Mouse (Mus musculus) spleen, postnatal 36 days (tissue): ENCODE results near the gene Cmklr1.

Experiments used
- DNase-seq, 2 experiments: peaks; one replicate each; pipeline ENCODE4 v3.0.0; 2022; ENCODE audit warnings: low spot score in 2 of 2, mixed read lengths in 1 of 2

Gene Cmklr1

DNA sequence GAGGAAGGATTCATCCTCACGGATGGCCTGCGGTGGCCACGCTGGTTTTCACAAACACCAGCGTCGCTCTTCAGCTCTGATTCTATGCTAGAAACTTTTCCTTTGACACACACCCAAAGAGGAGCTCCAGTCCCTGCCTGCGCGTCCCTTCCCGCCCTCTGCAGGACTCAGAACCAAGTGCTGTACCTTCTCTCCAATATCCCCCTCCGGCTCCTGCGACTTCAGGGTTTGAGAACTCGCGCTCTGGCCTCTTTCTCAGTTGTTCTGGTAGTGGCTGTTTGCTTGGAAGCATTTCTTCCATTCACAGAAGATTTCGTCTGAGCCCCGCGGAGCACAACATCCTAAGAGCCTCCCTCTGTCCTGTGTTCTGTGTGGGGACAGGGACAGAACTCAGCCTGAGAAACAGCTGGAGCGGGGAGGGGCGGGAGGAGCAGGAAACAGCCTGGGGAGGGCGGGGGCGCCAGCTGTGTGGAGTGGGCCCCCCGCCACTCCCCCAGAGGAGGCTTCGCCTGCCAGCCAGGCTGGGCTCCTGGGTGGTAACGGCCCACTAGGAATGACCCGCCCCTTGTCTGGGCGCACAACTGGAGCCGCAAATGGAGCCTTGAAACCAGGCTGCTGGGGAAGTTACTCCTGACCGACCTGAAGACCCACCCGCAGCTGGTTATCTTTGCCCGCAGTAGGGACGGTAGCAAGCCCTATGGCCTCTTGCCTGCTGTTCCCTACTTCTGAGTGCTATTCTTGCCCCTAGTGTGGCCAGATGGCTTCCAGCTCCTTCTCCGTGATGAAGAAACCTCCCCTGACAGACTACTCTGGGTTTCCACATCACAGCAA is at the start of gene Cmklr1:
Cmklr1 (minus strand) TSS at position 392 of the 831 bp plus-strand sequence.
- DNase-seq = no peak

- no peak for DNase-seq
Observed at GRCm38 (mm10) chr5:113694415-113694814, 44.2 kb upstream of the Cmklr1 start.

DNA sequence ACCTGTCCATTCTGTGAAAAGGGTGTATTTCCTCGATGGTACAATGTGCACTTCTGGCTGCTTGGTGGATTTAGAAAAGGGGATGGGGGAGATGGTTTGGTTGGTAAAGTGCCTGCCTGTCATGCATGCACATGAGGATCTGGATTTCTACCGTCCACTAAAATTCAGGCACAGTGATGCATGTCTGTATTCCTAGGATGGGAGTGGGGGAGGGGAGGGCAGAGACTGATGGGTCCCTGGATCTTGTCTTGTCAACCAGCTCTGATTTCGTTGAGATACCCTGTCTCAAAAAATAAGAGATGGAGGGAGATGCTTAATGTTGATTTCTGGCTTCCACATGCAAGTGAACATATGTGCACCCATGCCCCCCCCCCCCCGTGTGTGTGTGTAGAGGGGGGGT is 43.8 kb upstream of the Cmklr1 start:
- DNase-seq = no peak

DNA sequence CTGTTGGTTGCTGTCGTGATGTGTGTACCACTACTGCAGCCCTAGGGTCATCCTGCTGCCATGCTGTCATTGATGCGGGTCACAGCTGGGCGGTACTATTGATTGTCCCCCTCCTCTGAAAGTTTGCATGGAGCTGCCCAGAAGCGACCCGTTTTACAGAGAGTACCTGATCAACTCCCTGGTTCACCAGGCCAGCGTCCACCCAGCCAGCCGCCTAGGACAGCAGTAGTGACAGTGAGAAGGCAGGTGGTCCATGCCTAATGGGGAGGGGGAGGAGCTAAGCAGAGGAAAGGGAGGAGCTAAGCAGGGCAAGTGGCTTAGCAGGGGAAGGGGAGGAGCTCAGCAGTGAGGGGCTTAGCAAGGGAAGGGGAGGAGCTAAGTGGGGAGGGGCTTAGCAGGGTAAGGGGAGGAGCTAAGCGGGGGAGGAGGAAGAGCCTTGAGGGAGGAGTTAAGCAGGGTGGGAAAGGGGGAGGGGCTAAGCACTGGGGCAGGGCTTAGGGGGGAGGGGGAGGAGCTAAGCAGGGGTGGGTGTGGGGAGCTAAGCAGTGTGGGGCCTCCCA is 43.0 kb upstream of the Cmklr1 start:
- DNase-seq = no peak

GRCm38 (mm10) chr5:113690866-113691265 is 40.6 kb upstream of the Cmklr1 start:
- DNase-seq = no peak

DNA sequence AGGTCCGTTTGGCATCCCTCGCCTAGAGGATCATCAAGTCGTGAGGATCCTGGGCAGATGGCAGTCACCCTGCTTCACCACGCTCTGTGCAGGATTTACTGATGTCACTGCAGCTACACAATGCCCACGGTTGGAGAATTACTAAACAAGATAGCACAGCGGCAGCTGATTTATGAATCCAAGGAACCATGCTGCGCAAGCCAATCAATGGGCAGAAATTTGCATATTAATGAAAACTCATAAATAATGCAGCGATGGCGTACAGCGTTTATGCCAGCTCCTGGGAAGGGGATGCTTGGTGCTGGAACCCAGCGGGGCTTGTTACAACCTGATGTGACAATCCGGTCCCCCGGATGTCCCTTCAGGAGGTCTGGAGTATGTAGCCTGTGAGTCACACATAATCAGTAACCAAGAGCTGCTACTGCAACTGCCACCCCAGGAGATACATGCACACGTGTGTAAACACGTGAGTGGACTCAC is 39.9 kb upstream of the Cmklr1 start:
- no peak for DNase-seq

- no peak for DNase-seq
Observed at GRCm38 (mm10) chr5:113687514-113687913, 37.3 kb upstream of the Cmklr1 start.

DNA sequence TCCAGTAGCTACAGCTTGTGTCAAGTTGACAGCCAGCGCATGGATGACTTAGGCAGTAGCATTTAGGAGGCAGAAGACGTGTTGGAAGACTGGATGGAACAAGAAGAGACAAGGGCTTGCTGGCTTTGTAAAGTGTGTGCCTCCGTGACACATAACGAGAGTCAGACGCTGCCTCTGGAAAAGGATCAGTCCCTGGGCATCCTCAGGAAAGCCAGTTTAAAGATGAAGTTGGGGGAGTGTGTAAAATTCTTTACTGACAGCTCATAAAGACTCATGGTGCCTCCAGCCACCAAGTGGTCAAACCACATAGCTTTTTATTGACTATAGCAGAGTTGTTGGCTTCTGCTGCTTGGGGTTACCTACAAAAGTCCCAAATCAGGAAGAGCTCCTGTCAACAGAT is 35.2 kb upstream of the Cmklr1 start:
- DNase-seq = no peak

GRCm38 (mm10) chr5:113683246-113683645 is 33.0 kb upstream of the Cmklr1 start:
- DNase-seq = no peak

GRCm38 (mm10) chr5:113682472-113682871 is 32.2 kb upstream of the Cmklr1 start:
- DNase-seq = no peak

DNA sequence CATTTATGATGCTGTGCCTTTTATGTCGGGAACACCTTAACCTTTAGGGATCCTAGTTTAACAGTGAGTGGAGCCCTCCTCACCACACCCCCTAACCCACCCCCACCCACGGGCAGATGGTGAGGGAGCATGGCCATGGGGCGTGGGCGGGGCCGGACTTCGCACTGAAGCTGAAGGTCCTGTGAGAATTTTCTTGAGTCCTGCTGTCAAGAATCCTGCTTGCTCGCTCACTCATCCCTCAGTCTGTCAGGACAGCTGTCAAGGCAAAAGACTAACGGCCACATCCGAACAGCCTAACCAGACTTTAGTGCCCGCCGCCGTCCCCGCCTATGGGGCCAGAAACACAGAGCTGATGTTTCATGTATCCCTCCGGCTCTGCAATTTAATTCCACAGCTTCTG is 31.0 kb upstream of the Cmklr1 start:
- DNase-seq = no peak

- DNase-seq = no peak
Observed at GRCm38 (mm10) chr5:113679509-113679908, 29.3 kb upstream of the Cmklr1 start.

GRCm38 (mm10) chr5:113678743-113679452 is 28.7 kb upstream of the Cmklr1 start:
- DNase-seq = no peak

DNA sequence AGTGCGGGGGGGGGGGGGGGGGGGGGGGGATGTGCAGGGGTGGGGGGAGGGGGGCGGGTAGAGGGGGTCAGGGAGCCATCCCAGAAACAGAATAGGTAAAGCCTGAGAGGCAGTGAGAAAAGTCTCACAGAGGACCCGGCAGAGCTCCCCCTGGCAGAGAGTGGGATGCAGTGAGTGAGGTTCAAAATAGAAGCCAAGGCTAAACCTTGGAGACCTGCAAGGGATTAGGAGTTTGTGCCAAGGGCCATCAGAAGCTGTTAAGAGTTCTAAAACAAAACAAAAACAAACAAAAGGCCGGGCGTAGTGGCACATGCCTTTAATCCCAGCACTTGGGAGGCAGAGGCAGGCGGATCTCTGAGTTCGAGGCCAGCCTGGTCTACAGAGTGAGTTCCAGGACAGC is 27.3 kb upstream of the Cmklr1 start:
- DNase-seq = no peak

DNA sequence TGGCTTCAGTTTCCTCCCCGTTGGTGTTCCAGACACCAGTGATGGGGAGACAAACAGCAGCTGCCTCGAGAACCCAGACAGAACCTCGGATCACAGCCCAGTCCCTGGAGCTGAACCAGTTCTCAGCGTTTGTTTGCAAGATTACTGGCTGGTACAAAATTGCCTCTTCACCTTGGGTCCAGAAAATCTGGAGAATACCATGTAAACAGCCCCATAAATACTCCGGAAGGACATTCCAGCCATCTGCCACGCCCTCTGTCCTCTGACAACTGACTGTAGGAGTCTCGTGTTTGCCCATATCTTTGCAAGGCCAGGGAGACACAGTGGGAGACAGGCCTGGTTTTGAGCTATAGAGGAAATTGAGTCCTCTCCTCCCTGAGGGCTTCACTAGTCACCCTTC is 24.6 kb upstream of the Cmklr1 start:
- no peak for DNase-seq

GRCm38 (mm10) chr5:113672456-113672855 is 22.2 kb upstream of the Cmklr1 start:
- DNase-seq = peak in 1 of 2 experiments; percentile 8

- DNase-seq = peak; percentile 18 to 25
Observed at GRCm38 (mm10) chr5:113670597-113670996, 20.4 kb upstream of the Cmklr1 start.

DNA sequence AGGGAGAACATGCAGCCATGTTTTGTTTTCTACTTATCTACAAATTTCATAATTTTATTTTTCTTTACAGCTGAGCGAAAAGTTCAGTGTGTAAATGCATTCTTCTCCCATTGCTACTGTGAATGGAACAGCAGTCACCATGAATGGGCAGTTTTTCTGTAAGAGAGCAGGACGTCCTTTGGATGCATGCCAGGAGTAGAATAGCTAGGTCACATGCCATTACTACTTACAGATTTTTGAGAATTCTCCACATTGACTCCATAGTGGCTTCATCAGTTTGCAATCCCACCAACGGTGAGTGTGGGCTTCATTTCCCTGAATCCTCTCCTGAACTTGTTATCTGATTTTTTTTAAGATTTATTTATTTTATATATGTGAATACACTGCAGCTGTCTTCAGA is 19.9 kb upstream of the Cmklr1 start:
- DNase-seq = no peak

DNA sequence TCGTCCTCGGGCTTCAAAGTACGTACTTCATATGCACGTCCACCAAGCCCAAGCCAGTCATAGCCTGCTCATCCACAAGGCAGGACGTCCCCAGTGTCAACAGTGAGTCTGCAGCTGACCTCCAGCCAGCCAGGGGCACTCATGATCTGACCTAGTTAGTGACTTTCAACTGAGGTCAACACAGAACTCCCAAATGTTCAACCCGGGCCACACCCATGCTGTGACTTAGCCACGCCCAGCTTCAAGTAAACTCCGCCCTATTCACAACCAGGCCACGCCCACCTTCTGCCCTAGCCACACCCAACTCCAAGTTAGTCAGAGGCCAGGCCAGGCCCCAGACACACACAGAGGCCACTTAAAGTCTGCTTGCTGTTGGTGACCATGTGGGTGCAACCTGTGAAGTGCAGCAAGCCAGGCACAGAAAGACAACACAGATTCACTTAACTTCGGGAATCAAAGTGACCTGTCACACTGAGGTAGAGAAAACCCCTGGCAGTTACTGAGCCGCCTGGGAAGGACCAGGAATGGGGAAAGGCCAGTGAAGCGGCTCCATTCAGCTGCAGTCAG is 14.5 kb upstream of the Cmklr1 start:
- no peak for DNase-seq

DNA sequence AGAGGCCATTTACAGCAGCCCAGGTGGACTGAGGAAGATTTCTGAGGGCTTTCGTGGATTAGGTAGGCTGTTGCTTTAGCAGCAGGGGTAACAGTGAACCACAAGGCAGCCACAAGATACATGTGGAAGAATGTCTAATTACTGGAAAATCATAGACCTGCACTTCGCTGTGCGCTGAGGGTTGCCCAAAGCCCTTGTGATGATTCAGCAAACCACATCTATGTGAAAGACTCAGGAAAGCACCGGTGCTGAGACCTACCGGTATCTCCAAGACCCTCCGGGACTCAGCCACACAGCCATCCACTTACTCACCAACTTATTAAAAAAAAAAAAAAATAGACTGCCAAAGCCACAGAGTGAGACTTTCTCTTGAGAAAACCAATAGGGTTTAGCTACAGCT is 13.9 kb upstream of the Cmklr1 start:
- no peak for DNase-seq

DNA sequence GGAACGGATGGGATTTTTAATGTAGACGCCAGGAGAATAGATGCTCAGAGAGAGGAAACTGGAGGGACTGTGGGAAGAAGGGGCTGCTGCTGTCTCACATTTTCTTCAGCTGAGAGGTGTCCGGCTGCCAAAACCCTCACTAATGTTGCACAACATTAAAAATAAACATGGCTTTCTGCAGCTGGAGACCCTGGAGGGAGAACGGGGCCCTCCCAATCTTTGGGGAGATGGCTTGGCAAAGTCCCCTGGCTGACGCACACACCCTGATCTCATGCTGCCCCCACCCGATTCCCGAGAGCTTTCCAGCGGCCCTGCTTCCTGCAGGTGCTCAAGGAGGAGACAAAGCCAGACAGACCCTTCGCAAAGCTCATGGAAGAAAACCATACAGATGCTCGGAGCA is 10.6 kb upstream of the Cmklr1 start:
- no peak for DNase-seq

DNA sequence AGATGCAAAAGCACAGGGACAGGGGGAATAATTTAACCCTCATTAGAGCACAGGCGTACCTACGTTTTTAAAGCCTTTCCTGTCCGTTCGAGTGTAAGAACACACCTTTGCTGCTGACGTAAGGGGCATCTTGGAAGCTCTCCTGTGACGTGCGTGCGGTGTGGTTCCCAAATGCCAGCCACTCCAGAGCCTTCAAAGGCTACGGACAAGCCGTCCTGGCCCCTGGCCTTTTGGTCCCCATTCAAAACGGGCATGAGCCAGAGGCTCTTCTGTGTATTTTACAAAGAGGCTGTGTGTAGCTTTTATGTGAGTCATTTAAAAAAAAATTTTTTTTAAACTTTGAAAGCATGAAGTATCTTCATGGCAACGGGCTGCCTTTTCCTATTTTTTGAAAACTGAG is 4.6 kb upstream of the Cmklr1 start:
- no peak for DNase-seq
